Mouse (Mus musculus) ES-Bruce4 (cell line): ENCODE measurements around the gene Cyp4f14.

ENCODE experiments used
- CTCF ChIP-seq: IDR thresholded peaks from one replicate; pipeline ENCODE4 v1.8.1; 2011; ENCODE audit warnings: low read depth, low read length
- EP300 ChIP-seq: IDR thresholded peaks from 2 replicates; pipeline ENCODE4 v1.6.1; 2011; ENCODE audit warnings: low read depth, low read length; ENCODE audit not compliant: insufficient read depth

GRCm38 (mm10) chr17:32905239-32905638 is 11.9 kb downstream of the Cyp4f14 start:
- no peak for TF ChIP-seq EP300
- TF ChIP-seq CTCF = peak; percentile 89
